Mouse (Mus musculus): ENCODE measurements at regions not wholly inside any gene's neighbourhood (a gene's known extent, or its start where the extent isn't known, plus 50 kb on each side); places are given as distances from the start of the nearest gene placed in this dataset.

GRCm38 (mm10) chr4:29183818-29184217, 370.9 kb downstream of the Epha7 start:
- Histone ChIP-seq H3K36me3 (ENCODE audit: insufficient read depth, low read length) (no peaks in the 10 kb centered on the region), H3K4me1 (ENCODE audit: insufficient read depth, low read length) (no peaks in the 10 kb centered on the region), H3K27ac (ENCODE audit: low read length) (no peak overlapping the region), H3K27me3 (ENCODE audit: insufficient read depth, low read length) (no peaks in the 10 kb centered on the region), H3K4me2 (replicated peaks; ENCODE audit: low read depth, low read length) (no peak overlapping the region), H3K4me3 (ENCODE audit: low read length) (no peak overlapping the region), H3K9me3 (ENCODE audit: low read length) (no peaks in the 10 kb centered on the region; the same call in 1 of the 2 replicates), H3K9ac (replicated peaks; ENCODE audit: low read length) (no peak overlapping the region)
- WGBS = 82% methylated on average over 2 of the region's 2 CpGs
- ATAC-seq (ENCODE audit: low FRiP score, low TSS enrichment) = no peak

GRCm38 (mm10) chr4:29200976-29201375, 388.0 kb downstream of the Epha7 start:
- no peak overlapping the region for H3K9ac ChIP-seq (replicated peaks; ENCODE audit: low read length)
- H3K9me3 ChIP-seq (ENCODE audit: low read length) = no peaks in the 10 kb centered on the region
- no peaks in the 10 kb centered on the region for H3K36me3 ChIP-seq (ENCODE audit: insufficient read depth, low read length)
- no peaks in the 10 kb centered on the region for H3K27me3 ChIP-seq (ENCODE audit: insufficient read depth, low read length)
- H3K4me3 ChIP-seq (ENCODE audit: low read length) = no peak overlapping the region
- ATAC-seq (ENCODE audit: low FRiP score, low TSS enrichment) = no peak
- H3K27ac ChIP-seq (ENCODE audit: low read length) = no peak overlapping the region
- H3K4me1 ChIP-seq (ENCODE audit: insufficient read depth, low read length) = no peaks in the 10 kb centered on the region
- H3K4me2 ChIP-seq (replicated peaks; ENCODE audit: low read depth, low read length) = no peak overlapping the region
